Mouse (Mus musculus): ENCODE results near the gene Usp39. TPM values are rescaled to one million over a fixed set of nuclear protein-coding genes. Genes with fewer than 3 reads are reported as not detected.

Usp39 gene
- total RNA-seq, 2 experiments from 2014 or later, result 42.1 to 71.7 TPM

DNA sequence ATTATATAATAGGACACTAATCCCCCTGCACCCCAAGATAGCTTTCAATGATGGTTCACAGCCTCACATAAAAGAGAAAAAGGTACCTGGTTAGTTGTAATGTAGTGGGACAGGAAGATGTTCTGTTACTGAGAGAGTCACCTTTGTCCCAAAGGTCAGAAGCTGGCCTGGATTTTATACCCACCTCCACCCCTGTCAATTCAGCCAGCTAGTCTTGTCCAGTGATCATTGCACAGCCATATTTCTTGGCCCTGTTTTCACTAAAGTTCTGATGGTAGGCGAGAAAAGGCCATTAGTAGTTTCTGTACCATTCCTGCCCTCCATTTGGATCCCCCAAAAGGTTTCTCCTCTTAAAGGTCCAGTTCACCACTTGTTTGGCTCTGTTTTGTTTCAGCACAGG, 9.0 kb upstream of the Usp39 start:
- no peak for ATAC-seq (ENCODE audit: poor library complexity, severe bottlenecking)

DNA sequence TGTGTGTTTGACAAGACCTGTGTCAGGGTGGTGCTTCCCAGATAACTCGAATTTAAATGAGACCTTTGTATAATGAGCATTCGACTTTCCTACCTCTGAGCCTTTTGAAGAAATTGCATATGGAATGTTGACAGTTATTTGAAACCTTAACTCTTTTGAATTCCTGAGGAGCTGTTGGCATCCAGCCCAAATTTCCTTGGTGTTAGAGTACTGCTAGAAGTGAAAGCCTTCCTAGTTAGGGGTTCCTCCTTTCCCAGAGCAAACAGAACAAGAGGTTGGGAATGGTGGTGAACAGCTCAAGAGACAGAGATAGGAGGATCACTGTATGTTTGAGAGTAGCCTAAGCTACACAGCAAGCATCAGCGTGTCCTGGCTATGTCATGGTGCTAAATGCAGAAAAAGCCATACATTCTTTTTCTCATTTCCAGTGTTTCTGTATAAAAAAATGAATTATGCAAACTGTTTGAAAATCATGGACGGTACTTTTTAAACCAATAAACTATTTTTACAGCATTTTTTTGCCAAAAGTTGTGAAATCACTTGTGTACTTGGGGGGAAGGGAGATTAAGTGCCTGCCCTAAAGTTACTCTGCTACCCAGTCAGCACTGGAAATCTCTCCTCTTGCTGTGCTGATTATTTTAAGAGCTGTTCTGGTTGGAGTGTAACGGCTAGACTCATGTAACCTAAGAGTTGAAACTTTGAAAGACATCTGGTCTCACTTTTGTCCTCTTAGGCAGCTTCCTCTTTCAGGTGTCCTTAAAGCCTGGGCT, 7.8 kb upstream of the Usp39 start:
- ATAC-seq (ENCODE audit: poor library complexity, severe bottlenecking), result no peak

DNA sequence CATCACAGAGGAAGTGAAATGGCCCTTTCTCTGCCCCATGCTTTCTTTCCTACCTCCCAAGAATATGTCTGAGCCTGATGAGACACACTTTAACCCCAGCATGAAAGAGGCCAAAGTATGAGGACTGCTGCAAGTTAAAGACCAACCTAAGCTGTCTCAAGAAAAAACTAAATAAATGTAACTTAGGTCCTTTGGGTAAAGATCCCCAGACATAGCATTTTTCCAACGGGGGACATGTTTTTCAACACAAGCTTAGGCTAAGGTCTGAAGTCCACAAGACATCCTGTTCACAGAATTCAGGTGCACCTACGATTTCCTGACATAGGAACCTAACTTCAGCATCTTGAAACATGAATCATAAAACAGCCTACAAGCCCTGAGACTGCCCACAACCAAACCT, 5.2 kb upstream of the Usp39 start:
- ATAC-seq (ENCODE audit: poor library complexity, severe bottlenecking), result no peak

DNA sequence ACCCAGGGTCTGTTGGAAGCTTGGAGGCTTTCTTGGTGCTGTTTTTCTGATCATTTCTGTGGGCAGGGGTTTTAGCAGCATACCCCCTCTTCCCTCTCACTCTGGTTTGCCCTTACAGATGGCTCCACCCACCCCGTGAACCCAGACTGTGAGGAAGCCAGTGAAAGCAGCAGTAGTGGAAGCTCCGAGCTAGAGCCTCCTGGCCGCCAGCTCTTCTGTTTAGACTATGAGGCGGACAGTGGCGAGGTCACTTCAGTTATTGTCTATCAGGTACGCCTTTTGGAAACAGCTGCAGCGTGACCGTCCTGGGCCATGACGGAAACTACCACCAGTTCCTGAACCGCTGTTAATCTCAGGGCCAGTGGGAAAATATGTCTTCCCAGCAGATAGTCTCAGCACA, 3.4 kb upstream of the Usp39 start:
- ATAC-seq (ENCODE audit: poor library complexity, severe bottlenecking), result no peak

DNA sequence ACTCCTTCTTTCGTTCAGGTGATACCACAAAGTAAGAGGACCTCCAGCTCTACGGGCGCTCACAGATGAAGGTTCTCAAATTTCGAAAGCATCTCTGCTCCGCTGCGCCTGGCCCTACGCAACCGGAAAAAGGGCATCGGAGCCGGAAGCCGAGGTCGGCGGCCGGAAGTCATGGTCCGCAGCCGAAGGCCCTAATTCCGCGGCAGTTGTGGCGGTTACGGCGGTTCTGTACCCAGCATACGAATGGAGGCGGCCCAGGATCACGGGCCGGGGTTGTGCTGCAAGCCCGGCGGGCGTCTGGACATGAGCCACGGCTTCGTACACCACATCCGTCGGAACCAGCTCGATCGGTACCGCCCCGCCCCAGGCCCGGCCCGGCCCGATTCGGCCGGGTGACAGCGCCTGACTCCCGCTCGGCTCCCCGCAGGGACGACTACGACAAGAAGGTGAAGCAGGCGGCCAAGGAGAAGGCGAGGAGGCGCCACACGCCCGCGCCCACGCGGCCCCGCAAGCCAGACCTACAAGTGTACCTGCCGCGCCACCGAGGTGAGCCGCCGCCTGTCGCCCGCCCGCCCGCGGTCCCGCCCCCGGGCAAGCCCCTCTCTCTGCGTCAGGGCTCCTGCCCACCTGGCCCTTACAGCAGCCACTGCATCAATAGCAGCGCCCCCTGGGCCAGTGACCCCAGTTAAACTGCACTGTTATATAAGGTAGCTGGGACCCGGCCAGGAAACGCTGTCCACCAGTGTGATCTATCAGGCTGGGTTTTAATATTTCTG, 2.4 kb upstream of the Usp39 start, which contains the start of gene 0610030E20Rik:
Gene 0610030E20Rik, plus strand, starts transcription at position 152 of the 776 bp plus-strand sequence.
- peak; percentile 78 for ATAC-seq (ENCODE audit: poor library complexity, severe bottlenecking)

DNA sequence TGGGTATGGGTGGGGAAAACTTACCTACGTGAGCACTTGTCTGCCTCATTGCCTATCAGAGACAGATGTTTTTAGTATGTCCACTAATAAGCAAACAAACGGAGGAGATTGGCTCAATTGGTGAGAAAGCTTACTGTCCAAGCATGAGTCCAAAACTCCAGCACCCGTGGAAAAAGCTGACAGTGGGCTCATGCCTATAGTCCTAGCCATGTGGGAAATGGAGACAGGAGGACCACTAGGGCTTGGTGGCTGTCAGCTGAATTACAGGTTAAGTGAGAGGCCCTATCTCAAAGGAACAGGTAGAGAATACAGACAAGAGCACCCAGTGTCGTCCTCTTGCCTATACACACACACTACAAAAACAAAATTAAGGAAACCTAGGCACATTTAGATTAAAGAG, 1.3 kb upstream of the Usp39 start:
- ATAC-seq (ENCODE audit: poor library complexity, severe bottlenecking), result no peak

DNA sequence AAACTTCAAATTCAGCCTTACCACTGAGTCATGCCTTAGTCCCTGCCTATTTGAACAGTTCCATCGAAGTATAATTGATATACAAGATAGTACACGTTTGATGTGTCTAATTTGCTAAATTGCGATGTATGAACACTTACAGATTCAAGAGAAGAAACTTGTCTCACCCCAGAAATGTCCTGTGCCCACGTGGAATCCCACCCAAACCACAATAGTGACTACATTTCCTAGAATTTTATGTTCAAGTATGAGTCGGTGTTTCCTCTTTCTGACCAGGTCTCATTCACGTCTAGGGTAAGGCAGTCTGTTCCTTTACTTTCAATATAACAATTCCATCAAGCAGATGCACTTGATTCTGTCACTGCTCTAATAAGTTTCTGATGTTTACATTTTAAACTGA, 649 bp upstream of the Usp39 start:
- no peak for ATAC-seq (ENCODE audit: poor library complexity, severe bottlenecking)

DNA sequence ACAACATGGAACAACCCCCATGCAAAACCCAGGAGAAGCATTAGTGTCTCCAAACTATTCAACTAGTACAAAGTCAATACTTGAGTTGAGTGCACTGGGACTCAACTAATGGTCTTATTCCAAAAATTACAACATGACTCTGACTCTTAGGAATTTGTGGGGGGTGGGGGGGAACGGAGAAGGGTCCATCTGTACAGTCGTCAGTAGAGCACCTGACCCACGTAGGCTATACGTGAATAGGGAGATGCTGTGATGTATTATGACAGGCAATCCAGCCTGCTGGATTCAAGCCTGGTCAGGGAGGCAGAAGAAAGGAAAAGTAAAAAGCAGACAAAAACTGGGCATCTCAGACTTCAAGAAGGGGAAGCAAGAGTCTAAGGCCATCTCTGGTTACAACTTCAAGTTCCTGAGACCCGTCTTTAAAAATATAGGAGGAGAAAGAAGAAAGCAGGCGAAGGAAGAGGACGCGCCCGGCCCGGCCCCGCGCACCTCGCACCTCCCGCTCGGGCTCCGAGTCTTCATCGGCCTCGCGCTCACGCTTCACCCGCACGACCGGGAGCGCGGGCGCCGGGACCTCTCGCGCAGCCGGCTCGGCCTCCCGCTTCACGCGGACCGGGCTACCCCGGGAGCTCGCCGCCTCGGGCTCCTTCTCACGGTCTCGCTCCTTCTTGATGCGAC, 449 bp downstream of the Usp39 start:
- no peak for ATAC-seq (ENCODE audit: poor library complexity, severe bottlenecking)

DNA sequence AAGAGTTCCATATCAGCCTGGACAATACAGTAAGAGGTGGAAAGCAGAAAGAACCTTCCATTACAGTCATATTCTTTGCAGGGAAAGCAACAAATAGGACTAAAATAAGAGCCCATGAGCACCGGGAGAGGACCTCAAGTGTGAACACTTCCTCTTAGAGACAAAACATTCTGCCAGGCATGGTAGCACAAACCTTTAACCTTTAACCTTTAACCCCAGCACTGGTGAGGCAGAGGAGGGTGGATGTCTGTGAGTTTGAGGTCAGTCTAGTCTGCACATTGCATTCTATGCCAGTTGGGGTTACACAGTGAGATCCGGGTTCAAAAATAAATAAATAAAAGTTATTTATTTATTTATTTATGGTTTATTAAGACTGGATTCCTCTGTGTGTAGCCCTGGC, 4.5 kb downstream of the Usp39 start:
- no peak for ATAC-seq (ENCODE audit: poor library complexity, severe bottlenecking)

DNA sequence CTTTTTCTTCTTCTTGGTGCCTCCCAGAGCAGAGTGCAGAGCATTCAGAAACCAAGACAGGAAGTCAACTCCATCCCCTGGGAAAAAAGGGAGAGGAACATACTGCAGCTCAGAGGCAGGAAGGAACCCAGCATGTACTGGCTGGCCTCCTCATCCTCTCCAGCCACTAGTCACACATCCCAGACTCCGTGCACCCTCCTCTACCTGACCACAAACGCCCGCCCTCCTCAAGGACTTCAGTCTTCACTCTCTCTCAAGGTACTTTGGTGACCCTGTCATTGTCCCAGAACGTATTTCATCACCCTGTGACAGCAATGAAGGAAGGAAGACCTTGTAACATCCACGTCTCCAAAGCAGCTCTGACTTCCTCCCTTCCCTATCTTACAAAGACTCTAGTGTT, 11.9 kb downstream of the Usp39 start:
- ATAC-seq (ENCODE audit: poor library complexity, severe bottlenecking), result peak; percentile 81

DNA sequence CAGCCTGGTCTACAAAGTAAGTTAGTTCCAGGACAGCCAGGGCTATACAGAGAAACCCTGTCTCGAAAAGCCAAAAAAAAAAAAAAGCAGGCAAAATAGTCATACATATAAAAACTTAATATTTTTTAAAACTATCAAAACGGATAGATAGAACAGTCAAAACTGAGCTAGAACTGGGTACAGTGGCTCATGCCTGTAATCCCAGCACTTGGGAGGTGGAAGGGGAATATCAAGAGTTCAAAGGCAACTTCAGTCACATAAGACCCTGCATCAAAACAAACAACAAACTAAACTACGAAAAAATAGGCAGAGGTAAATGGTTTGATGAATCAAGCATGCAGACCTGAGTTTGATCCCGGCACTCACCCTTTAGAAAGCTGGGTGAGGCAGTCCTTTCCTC, 14.9 kb downstream of the Usp39 start:
- no peak for ATAC-seq (ENCODE audit: poor library complexity, severe bottlenecking)

DNA sequence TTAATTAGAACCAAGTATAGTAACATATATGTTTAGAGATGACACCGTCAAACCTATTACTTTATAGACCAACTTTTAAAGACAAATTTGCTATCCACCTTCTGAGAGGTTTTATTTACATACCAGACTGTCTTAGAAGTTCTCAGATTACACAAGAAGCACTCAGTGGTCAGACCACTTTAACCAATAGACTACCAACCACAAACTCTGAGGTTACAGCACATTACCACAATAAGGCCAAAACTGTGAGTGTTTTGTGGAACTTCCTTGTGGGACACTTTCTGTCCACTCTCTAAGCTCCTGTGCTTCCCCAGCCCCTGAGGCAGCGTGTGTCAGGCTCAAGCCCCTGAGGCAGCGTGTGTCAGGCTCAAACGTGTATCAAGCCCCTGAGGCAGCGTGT, 16.0 kb downstream of the Usp39 start:
- peak; percentile 62 for ATAC-seq (ENCODE audit: poor library complexity, severe bottlenecking)

DNA sequence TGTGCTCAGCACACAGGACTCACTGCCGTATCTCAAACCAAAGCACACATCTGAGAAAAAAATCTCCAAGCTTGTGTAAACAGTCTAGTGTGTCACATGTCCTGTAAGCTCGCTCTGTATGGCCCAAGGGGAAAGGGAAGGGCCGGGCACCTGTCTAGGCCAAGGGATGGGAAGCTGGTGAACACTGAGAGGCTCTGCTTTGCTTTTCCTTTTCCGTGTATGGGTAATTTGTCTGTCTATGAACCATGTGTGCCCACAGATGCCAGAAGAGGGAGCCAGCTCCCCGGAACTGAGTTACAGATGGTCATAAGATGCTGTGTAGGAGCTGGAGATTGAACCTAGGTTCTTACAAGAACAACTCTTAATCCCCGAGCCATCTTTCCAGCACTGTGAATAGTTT, 18.7 kb downstream of the Usp39 start:
- peak; percentile 76 for ATAC-seq (ENCODE audit: poor library complexity, severe bottlenecking)

DNA sequence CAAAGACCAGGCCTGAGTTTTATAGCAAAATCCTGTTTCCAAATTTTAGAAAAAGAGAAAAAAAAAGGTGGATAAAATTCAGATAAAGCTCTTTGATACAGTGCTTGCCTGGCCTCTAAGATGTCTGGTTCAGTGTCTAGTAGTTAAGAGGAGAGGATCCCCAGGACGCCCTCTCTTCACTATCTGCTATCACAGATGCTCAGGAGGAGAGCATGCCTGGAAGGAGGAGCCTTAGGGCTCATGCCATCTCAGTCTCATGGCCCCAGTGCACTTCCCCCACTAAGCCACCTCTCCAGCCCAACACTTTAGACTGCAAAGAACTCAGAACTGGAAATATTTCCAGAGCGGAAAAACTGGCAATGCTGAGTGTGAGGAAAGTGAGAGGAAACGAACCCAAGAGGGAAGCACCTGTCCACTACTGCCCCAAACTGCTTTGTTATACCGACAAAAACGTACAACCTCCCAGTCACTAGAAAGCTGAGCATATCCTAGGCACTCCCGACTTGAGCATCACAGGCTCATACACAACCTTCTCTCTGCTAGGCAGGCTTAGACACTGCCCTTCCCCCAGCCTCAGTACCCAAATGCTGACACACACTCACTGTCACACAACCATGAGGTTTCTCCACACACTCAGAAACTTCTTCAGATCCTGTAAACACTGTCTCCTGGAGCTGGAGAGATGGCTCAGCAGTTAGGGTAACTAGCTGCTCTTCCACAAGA, 21.0 kb downstream of the Usp39 start:
- no peak for ATAC-seq (ENCODE audit: poor library complexity, severe bottlenecking)

DNA sequence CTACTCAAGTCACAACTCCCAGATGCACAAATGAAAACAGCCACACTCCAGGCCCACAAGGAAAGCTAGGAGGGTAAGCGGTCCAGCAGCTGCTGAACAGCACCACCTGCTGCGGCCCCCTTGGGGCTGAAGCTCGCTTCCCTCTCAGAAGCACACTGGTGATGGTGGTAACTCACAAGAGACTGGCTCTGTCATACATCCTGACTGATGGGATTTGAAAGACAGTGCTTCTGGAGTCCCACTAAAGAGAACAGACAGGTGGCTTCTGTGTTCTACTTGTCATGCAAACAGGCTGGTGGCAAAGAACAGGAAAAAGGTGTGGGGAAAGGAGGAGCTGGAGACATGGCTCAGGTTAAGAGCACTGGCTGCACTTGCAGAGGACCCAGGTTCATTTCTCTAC, 22.0 kb downstream of the Usp39 start:
- ATAC-seq (ENCODE audit: poor library complexity, severe bottlenecking), result no peak

DNA sequence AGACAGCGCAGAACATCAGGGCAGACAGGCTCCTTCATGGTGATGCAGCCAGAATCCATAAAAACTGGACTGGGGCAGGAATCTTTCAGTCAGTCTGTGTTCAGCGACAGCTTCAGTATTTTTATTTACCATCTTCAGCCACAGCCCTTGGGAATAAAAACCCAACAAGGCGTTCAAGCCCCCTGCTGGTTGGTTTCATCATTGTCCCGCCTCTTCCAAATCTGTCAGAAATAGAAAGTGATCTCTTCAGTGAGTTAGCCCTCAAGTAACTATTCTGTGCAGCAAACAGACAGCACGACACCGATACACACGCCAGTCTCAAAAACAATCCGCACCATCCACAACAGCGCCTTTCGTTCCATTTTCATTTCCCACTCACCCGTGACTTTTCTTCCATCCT, 26.0 kb downstream of the Usp39 start:
- no peak for ATAC-seq (ENCODE audit: poor library complexity, severe bottlenecking)

DNA sequence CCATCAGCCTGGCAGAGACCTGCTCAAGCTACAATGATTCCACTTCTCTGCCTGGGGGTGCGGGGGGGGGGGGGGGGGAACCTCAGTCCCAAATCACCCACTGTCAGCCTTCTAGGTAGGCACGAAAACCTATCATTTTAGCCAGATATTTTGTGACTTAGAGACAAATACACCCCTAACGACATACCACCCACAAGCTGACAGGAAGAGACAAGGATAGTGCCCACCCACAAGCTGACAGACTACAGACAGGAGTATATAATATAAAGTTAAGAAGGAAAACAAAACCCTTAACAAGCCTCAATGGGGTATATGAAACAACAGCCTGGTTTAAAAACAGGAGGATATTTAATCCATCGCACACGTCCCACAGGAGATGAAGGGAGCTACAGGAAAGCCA, 26.5 kb downstream of the Usp39 start:
- ATAC-seq (ENCODE audit: poor library complexity, severe bottlenecking), result no peak

DNA sequence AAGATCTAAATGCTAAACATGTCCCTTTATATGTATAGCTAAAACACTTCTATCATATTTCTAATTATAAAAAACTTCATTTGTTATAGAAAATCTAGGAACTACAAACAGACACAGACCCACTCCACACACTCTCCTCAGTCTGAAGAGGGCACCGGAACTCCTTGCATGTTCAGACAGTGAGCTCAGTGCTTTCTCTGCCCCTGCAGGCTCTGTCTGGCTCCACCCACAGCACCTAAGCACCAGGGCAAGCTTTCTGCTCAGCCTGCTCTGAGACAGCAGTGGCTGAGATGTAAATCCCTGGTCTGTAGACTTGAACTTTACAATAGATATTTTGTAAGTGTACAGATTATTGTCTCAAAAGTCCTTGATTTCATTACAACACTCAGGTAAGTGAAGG, 28.9 kb downstream of the Usp39 start:
- no peak for ATAC-seq (ENCODE audit: poor library complexity, severe bottlenecking)

DNA sequence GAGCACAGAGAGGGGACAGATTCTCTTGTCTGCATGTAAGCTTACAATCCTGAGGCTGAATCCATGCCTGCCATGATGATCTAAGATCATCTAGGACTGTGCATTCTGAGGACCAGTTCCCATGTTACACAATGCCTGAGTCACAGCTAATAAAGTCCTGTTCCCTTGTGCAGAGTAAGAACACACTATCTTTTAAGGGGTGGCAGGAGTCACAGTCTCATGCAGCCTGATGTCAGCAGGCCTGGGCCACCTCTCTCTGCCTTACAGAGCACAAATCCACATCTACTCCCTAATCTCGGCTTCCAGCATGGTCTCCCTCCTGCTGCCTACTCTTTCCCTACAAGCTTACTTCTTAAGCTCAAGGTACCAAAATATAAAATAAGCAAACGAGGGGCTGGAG, 29.6 kb downstream of the Usp39 start:
- no peak for ATAC-seq (ENCODE audit: poor library complexity, severe bottlenecking)

DNA sequence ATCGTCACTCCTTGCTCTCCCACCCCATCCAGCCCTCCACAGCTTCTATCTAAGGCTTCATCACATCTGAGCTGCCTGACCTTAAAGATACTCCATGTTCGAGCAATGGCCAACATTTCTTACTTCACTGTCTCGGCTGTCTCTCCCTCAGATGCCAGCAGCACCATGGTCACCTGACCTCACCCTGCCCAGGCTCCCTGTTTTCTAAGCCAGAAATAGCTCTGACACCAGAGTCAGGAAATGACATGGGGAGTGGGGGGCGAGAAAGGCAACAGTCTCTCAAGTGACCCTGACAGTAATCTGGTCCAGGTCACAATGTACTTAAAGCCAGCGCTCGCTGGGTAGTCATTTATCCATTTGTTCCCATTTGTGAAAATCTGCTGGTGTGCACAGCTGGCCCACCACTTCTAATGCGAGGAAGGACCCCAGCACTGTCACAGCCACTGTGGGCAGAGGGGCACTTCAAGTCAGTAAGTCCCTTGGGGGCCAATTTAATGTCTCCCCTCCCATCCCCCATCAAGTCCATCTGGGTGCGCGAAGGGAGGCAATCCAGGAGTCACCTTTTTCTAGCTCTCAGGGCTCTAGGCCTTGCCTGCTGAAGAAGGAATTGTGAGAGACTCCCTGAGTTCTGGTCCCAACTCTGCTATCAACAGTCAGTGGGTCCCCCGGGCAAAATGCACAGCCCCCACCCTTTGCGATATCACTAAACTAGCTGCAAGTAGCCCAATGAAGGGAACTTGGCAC, 31.7 kb downstream of the Usp39 start:
- no peak for ATAC-seq (ENCODE audit: poor library complexity, severe bottlenecking)
